ENCODE assay signal across 9 mouse cellular contexts in genomic region chr19:16168192-16168591, GRCm38 (mm10). TPM values are rescaled to one million over a fixed set of nuclear protein-coding genes. Genes with fewer than 3 reads are reported as not detected.
DNase-seq lines count a peak whose midpoint lies in the region; ATAC-seq and TF ChIP-seq lines count a peak whose summit lies in the region.
"Had no signal": no experiment of that assay in that cellular context is flagged by ENCODE, and none has a peak within 500 bp of the region (broad histone marks: within the 10 kb centered on the region; RNA-seq: fewer than 3 reads in every experiment).

No protein-coding gene starts in this region.

- no peak overlapping the region for H3K4me2 ChIP-seq in forebrain, postnatal 0 days (ENCODE audit: low read depth)
- H3K4me2 ChIP-seq in intestine, embryonic 14.5 days (ENCODE audit: low read length), result peak overlapping the region; percentile 26
- H3K4me2 ChIP-seq in liver, embryonic 15.5 days, result no peak overlapping the region
- H3K4me2 ChIP-seq in neural tube, embryonic 11.5 days (ENCODE audit: low read depth), result no peak overlapping the region

- ATAC-seq in forebrain, postnatal 0 days, result peak; percentile 26; the same call in 1 of the 2 replicates
- no peak for ATAC-seq in intestine, embryonic 14.5 days (replicated peaks; ENCODE audit: low FRiP score, low TSS enrichment, low read depth)
- 0 out of 2 replicates have a peak, but pooled peaks have one; percentile 18 for ATAC-seq in liver, embryonic 15.5 days (ENCODE audit: insufficient read depth)
- ATAC-seq in neural tube, embryonic 11.5 days (ENCODE audit: insufficient read depth, low FRiP score, low TSS enrichment), result peak; percentile 72
- ATAC-seq in erythroid progenitor cell, adult 5-6 weeks (replicated peaks; ENCODE audit: low FRiP score, poor library complexity, severe bottlenecking), result no peak

- TF ChIP-seq CTCF in layer of hippocampus, adult 2 months (conservative IDR thresholded peaks at IDR 0.05), result no peak
- no peak for TF ChIP-seq CTCF in forebrain, postnatal 0 days (IDR thresholded peaks at IDR 0.05; ENCODE audit: low read depth)

- peak overlapping the region; percentile 80 for H3K27ac ChIP-seq in layer of hippocampus, adult 2 months
- peak overlapping the region; percentile 54; the same call in 1 of the 2 replicates for H3K27ac ChIP-seq in forebrain, postnatal 0 days (ENCODE audit: low read depth, low read length)
- peak overlapping the region; percentile 89 for H3K27ac ChIP-seq in intestine, embryonic 14.5 days (ENCODE audit: low read depth)
- H3K27ac ChIP-seq in liver, embryonic 15.5 days (replicated peaks), result peak overlapping the region; percentile 41
- peak overlapping the region; percentile 81 for H3K27ac ChIP-seq in neural tube, embryonic 11.5 days (ENCODE audit: low read depth, low read length)

- no peaks in the 10 kb centered on the region for H3K27me3 ChIP-seq in forebrain, postnatal 0 days (ENCODE audit: insufficient read depth, low read length)
- H3K27me3 ChIP-seq in intestine, embryonic 14.5 days (replicated peaks; ENCODE audit: control insufficient read depth, insufficient read depth, low read length), result no peaks in the 10 kb centered on the region
- H3K27me3 ChIP-seq in liver, embryonic 15.5 days, result no peaks in the 10 kb centered on the region
- no peaks in the 10 kb centered on the region for H3K27me3 ChIP-seq in neural tube, embryonic 11.5 days (ENCODE audit: control insufficient read depth, insufficient read depth, low read length)

- WGBS in forebrain, postnatal 0 days, result 34% methylated on average over 4 of the region's 4 CpGs
- 16% methylated on average over 4 of the region's 4 CpGs for WGBS in intestine, embryonic 14.5 days
- WGBS in liver, embryonic 15.5 days (ENCODE audit: insufficient replicate concordance), result 37% methylated on average over 4 of the region's 4 CpGs
- 42% methylated on average over 4 of the region's 4 CpGs for WGBS in neural tube, embryonic 11.5 days

- H3K9ac ChIP-seq in forebrain, postnatal 0 days, result no peak overlapping the region
- H3K9ac ChIP-seq in intestine, embryonic 14.5 days (ENCODE audit: low read length), result no peak overlapping the region
- H3K9ac ChIP-seq in liver, embryonic 15.5 days, result no peak overlapping the region
- H3K9ac ChIP-seq in neural tube, embryonic 11.5 days (ENCODE audit: low read length), result no peak overlapping the region

- no peaks in the 10 kb centered on the region for H3K9me3 ChIP-seq in forebrain, postnatal 0 days (ENCODE audit: low read length)
- H3K9me3 ChIP-seq in intestine, embryonic 14.5 days (ENCODE audit: control insufficient read depth, low read length), result no peaks in the 10 kb centered on the region
- H3K9me3 ChIP-seq in liver, embryonic 15.5 days (replicated peaks), result no peaks in the 10 kb centered on the region
- no peaks in the 10 kb centered on the region for H3K9me3 ChIP-seq in neural tube, embryonic 11.5 days (ENCODE audit: control insufficient read depth, low read length)

- peaks cover 24% of the 10 kb centered on the region for H3K4me1 ChIP-seq in forebrain, postnatal 0 days (ENCODE audit: insufficient read depth)
- H3K4me1 ChIP-seq in intestine, embryonic 14.5 days (replicated peaks; ENCODE audit: control insufficient read depth, insufficient read depth, low read length), result peaks cover 55% of the 10 kb centered on the region
- H3K4me1 ChIP-seq in liver, embryonic 15.5 days (replicated peaks), result 0 out of 2 replicates have a peak, but pooled peaks cover 8% of the 10 kb centered on the region
- H3K4me1 ChIP-seq in neural tube, embryonic 11.5 days (ENCODE audit: control insufficient read depth, insufficient read depth, low read length), result peaks cover 9% of the 10 kb centered on the region

- H3K4me3 ChIP-seq in layer of hippocampus, adult 2 months, result no peak overlapping the region
- H3K4me3 ChIP-seq in forebrain, postnatal 0 days (ENCODE audit: low read depth, low read length), result no peak overlapping the region
- H3K4me3 ChIP-seq in intestine, embryonic 14.5 days (ENCODE audit: low read depth, low read length), result no peak overlapping the region
- no peak overlapping the region for H3K4me3 ChIP-seq in liver, embryonic 15.5 days (replicated peaks)
- no peak overlapping the region for H3K4me3 ChIP-seq in neural tube, embryonic 11.5 days (ENCODE audit: low read depth, low read length)

- no peak for DNase-seq in layer of hippocampus, adult 2 months (ENCODE audit: low spot score in 2 of 2)
- DNase-seq in layer of hippocampus, adult 8-10 months (ENCODE audit: low spot score in 2 of 2), result no peak
- no peak for DNase-seq in forebrain, postnatal 0 days
- no peak for DNase-seq in intestine, embryonic 14.5 days (ENCODE audit: low spot score)
- peak; percentile 68 for DNase-seq in neural tube, embryonic 11.5 days (ENCODE audit: low spot score)
- no peak for DNase-seq in thymus, postnatal 36 days

- no peaks in the 10 kb centered on the region for H3K36me3 ChIP-seq in forebrain, postnatal 0 days (ENCODE audit: insufficient read depth)
- H3K36me3 ChIP-seq in intestine, embryonic 14.5 days (ENCODE audit: control insufficient read depth, insufficient read depth, low read length), result 0 out of 2 replicates have a peak, but pooled peaks cover 4% of the 10 kb centered on the region
- no peaks in the 10 kb centered on the region for H3K36me3 ChIP-seq in liver, embryonic 15.5 days (replicated peaks)
- no peaks in the 10 kb centered on the region for H3K36me3 ChIP-seq in neural tube, embryonic 11.5 days (ENCODE audit: control insufficient read depth, insufficient read depth, low read length)

RNA-seq across cellular contexts. Expression of gene Gnaq, which starts 35.6 kb away (rescaled TPM):
- total RNA-seq in layer of hippocampus, adult 2 months (2021), result 100 to 1,000 TPM; 204 to 207 TPM
- 100 to 1,000 TPM; 169 to 195 (median 180) TPM for total RNA-seq in layer of hippocampus, adult 8-10 months (2022)
- total RNA-seq in forebrain, postnatal 0 days (2014; rRNA removed), result 115 and 143 TPM in 2 replicates
- 60.1 and 94.2 TPM in 2 replicates for polyA plus RNA-seq in forebrain, postnatal 0 days (2015; fragmentation: Nextera tagmentation; extraction: Ambion mirVana)
- polyA plus RNA-seq in intestine, embryonic 14.5 days (2014; fragmentation: Nextera tagmentation; extraction: Ambion mirVana), result 18.4 and 18.8 TPM in 2 replicates
- 3.8 and 3.9 TPM in 2 replicates for polyA plus RNA-seq in liver, embryonic 15.5 days (2015; fragmentation: Nextera tagmentation; extraction: Ambion mirVana)
- 24.5 and 26.5 TPM in 2 replicates for polyA plus RNA-seq in neural tube, embryonic 11.5 days (2014; fragmentation: Nextera tagmentation; extraction: Ambion mirVana)
- 7.1 and 8.6 TPM in 2 replicates for total RNA-seq in erythroid progenitor cell, adult 5-6 weeks (2015; ENCODE audit: low replicate concordance)
- total RNA-seq in erythroid progenitor cell, adult 5-6 weeks (2017; ENCODE audit: low replicate concordance), result 2.0 and 7.8 TPM in 2 replicates
- total RNA-seq: MEL had no signal

Comparison
In these comparisons a context has a peak if more than half of its experiments do, and no peak if none do; other contexts are left out.
1. ATAC-seq: peak in forebrain, postnatal 0 days (single experiment), liver, embryonic 15.5 days (single experiment) and neural tube, embryonic 11.5 days (single experiment); none in intestine, embryonic 14.5 days (single experiment) and erythroid progenitor cell, adult 5-6 weeks (single experiment).
2. RNA of gene Gnaq, which starts 35.6 kb away (total RNA-seq): 204 to 207 TPM in layer of hippocampus, adult 2 months, 169 to 195 TPM in layer of hippocampus, adult 8-10 months and 115 to 143 TPM in forebrain, postnatal 0 days; 2.0 to 8.6 TPM in erythroid progenitor cell, adult 5-6 weeks; every median in the first group is over 10 times any median in the second.
3. Peak in every context shown above with its lines, with median percentiles within 50 percentile points of each other: H3K27ac ChIP-seq.